Mouse (Mus musculus): ENCODE measurements around the gene 4921511C20Rik. TPM values are rescaled to one million over a fixed set of nuclear protein-coding genes. Genes with fewer than 3 reads are reported as not detected.

Gene 4921511C20Rik
- polyA plus RNA-seq (2015; fragmentation: Nextera tagmentation; extraction: Ambion mirVana), result not detected in 2 replicates

- no peak within 1 kb of the TSS for H3K9ac ChIP-seq
- no peak within 1 kb of the TSS for H3K4me2 ChIP-seq
- 80% methylated on average over 2 of the region's 2 CpGs for WGBS
These were observed at the start of gene 4921511C20Rik for GRCm38 (mm10) chrX:127393993-127394392. TSS of gene 4921511C20Rik (plus strand) at chrX:127394293.

More at GRCm38 (mm10) chrX:127393993-127394392, at the start of gene 4921511C20Rik:
- Histone ChIP-seq H3K27ac (replicated peaks) (no peak within 1 kb of the TSS), H3K4me1 (replicated peaks) (no peaks in the 10 kb centered on the region), H3K9me3 (no peaks in the 10 kb centered on the region), H3K36me3 (no peaks in the 10 kb centered on the region), H3K27me3 (no peaks in the 10 kb centered on the region), H3K4me3 (no peak within 1 kb of the TSS)
- ATAC-seq (ENCODE audit: low read depth), result no peak

Measured in neural tube, embryonic 13.5 days (tissue).